Mouse (Mus musculus): ENCODE measurements at regions not wholly inside any gene's neighbourhood (a gene's known extent, or its start where the extent isn't known, plus 50 kb on each side); places are given as distances from the start of the nearest gene placed in this dataset.

DNA sequence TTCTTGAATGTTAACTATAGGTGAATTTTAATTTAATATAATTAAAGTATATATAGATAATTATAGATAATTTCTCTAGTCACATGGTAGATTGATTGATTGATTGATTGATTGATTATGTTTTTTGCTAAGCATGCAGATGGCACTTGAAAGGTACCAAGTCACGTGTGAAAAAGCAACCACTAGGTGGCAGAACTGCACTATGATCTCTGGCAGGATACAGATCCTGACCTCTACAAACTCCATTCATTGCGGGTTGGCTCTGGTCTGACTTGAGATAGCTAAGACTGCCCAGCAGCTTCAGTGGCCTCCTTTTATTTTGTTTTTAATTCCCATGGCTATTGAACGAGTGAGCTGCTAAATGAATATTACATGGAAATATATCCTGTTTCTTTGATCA, 229.7 kb upstream of the Grm3 start:
- peak; percentile 73 for DNase-seq (ENCODE audit: low read depth, low spot score)

DNA sequence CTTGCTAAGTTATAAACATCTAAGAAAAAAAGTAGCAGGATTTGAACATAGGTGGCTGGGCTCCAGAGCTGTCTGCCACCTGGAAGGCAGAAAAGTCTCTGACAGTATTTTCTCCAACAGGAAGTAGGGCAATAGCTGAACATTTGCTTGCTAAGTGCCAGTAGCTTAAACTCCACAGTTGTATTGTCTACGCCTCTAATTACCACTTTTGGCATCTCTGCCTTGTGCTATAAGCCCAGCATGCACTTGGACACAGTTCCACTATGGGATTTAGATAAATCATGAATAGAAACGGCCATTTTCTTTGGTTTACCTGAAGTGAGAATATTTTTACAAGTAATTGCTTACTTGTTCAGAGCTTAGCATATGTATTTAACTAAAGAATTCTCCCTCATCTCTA, 213.8 kb upstream of the Grm3 start:
- no peak for DNase-seq (ENCODE audit: low read depth, low spot score)

DNA sequence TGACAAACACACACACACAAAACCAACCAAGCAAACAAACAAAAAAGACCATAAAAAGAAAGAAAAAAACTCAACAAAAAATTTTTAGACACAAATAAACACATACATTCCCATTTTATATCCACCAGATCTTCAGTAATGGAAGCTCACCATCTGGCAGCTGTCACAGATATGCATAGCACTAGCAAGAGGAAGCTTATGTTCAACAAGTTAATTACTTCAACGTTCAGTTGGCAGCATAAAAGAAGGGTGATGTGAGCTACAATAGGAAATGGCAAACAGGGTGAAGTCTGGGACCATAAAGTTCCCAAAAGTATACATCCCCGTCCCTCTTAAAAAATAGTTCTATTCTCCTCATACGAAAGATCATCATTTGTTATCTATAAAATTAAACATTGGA, 188.0 kb upstream of the Grm3 start:
- DNase-seq (ENCODE audit: low read depth, low spot score): no peak

DNA sequence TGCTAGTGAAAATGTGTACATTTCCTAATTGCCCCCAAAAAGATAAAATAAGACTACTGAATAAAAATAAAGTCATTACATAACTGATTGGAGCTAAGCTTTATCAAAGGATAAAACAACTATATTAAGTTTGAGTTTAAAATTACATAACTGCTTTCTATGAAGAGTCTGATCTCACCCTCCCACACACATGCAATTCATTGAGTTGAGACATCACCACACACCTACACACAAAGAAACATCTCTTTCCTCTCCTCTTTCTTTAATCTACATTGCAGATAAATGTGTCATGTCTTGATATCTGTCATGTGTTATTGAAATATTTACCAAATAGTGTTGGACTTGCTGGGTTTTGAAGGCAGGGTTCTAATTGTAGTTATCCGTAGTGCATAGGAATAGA, 186.8 kb upstream of the Grm3 start:
- no peak for DNase-seq (ENCODE audit: low read depth, low spot score)

DNA sequence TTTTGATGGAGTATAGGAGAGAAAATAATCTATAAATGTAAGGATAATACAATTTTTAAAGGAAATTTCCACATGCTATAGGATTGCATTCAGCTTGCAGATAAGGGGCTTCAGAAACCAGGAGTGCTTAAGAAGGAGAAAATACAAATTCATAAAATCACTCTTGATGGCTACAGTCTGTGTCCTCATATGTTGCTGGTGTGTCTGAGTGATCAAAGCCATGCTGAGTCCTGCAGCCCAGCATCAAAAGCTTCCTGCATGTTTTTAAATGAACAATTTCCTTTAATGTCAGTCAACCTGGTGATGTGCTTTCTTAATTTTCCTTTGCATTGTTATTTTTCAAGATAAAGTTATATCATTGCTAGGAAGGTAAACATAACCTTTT, 186.1 kb upstream of the Grm3 start:
- DNase-seq (ENCODE audit: low read depth, low spot score): no peak

DNA sequence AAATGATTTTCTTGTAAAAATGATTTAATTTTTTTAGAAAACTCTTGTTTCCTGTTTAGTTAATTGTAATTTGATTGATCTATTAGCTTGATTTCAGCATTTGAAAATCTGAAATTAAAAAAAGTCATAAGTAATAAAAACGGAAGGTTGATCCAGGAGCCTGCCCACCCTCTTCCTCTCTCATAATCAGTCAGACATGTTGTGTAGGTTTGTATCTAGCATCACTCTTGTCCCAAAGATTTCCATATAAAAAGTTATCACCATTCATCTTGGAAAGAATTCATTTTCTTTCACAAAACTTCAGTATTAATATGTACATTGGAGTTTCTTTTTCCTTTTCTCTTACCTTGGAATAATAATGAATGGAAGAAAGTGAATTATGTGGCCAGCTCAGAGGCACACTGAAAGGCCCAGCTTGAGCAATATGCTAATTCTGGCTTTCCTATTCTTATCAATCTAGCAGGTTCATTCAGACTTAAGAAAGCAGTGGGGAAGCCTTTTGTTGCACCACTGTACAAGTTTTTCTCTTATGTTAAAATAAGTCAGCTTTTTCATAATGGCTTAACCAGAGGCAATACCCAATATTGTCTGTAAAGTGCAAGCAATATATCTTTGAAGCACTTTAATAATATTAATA, 185.6 kb upstream of the Grm3 start:
- DNase-seq (ENCODE audit: low read depth, low spot score): no peak

DNA sequence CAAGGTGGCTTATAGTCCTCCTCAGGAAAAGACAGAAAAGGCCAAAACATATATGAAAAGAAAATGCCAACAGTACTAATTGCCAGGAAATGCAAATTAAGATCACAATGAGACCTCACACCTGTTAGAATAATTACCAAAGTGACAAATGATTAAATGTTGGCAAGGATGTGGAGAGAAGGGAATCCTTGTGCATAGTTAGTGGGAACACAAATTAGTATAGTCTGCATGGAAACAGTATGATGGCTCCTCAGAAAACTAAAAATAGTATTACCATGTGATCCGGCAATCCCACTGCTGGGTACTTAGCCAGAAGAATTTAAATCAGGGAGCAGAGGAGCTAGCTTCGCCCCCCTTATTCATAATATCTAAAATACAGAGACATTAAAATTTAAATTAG, 170.3 kb upstream of the Grm3 start:
- no peak for DNase-seq (ENCODE audit: low read depth, low spot score)

DNA sequence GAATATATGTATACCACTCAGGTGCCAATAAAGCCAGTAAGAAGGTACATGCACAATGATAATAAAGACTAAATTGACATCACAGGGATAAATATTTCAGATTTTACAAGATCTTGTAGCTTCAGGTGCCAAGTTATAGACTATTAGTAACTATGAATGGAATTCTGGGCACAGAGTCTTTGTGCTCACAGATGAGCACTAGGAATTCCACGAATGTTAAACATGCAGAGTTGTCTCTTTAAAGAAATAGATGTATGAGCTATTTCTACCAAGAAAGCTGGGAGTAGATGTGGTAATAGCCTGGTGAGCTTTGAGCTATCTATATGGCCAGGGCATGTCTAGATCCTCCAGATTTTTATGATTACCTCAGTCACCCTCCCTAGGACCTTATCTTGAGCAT, 153.1 kb upstream of the Grm3 start:
- DNase-seq (ENCODE audit: low read depth, low spot score): no peak

DNA sequence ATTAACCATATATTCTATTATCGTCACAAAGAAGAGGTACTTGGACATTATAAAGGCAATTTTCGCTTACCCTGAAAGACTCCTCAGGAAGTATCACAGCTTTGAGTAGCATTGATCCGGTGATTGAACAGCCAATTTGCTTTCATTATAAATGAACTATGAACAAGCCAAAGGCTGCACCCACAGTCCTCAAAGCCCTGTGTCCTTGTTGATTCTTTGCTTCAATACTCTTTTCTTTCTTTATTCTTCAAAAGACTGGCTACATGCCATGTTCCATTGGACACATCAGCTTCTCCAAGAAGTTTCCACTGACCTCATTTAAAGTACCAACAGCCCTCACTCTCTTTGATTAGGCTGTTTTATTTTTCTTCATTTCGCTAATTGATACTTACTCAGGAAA, 144.1 kb upstream of the Grm3 start:
- DNase-seq (ENCODE audit: low read depth, low spot score): no peak

DNA sequence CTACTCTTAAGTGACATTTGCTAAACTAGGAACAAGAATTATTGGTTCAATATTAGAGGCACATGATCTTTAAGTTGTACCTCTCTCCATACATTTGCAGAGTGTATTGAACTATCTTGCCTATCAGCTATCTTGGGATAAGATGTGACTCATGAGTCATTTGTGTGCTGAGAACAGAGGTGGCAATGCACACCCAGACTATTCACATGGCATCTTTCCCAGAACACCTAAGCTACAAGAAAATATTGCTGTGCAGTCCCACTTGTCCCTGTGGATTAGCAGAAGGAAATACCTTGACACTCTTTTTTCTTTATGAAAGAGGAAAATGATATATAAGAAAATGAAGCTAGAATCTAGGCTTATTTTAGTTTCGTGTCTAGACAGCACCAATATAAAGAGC, 104.8 kb upstream of the Grm3 start:
- no peak for DNase-seq (ENCODE audit: low read depth, low spot score)

DNA sequence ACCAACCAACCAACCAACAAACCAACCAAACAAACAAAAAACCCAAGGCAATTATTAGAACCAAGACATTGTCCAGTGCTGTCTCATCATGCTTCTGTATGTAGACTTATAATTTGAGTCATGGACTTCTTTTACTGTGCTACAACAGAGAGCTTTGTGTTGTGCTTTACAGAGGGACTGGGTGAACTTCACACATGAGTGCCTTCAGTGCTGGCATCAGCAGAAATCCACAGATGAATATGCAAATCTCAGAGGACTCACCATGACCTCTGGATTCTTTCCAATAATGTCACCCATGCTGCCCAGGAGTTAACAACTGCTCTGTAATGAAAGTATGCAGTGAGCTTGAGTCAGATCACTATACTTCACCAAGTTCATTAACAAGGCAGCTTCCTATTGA, 76.7 kb upstream of the Grm3 start:
- DNase-seq (ENCODE audit: low read depth, low spot score): no peak

DNA sequence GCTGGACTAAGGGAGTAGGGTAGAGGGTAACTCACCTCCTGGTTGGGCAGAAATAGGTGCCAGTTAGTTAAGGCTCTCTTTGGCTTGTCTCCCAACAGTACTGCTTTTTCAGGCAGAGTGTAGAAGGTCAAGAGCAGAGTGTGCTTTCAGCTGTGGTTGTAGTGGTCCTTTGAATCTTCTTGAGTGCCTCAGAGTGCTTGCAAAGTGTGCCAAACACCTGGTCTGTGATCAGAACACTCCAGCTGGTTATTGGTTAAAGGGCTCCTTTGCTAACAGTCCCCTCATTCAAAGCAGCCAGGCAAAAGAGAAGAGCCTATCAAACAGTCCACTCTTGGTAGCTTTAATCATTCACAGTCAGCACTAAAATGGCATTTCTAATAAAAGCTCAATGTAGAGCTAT, 56.1 kb upstream of the Grm3 start:
- no peak for DNase-seq (ENCODE audit: low read depth, low spot score)
